Mouse (Mus musculus) bone marrow macrophage, adult 2 months (primary cell): ENCODE measurements around the gene Fgf22. TPM values are rescaled to one million over a fixed set of nuclear protein-coding genes. Genes with fewer than 3 reads are reported as not detected.
"Not testable (repeated sequence)": the region's sequence is repeated elsewhere in the genome, so short reads cannot be mapped to it uniquely, and the experiment has no call there.

Experiments
- H3K27ac ChIP-seq: 2 replicates; pipeline ENCODE4 v1.5.1; 2012; ENCODE audit warnings: low read depth, low read length; ENCODE audit not compliant: insufficient read depth
- H3K4me1 ChIP-seq: 2 replicates; pipeline ENCODE4 v1.6.1; 2012; ENCODE audit warnings: low read length; ENCODE audit not compliant: control insufficient read depth, insufficient read depth
- H3K4me3 ChIP-seq: 2 replicates; pipeline ENCODE4 v1.5.1; 2012; ENCODE audit warnings: mild to moderate bottlenecking, low read length, moderate library complexity; ENCODE audit not compliant: insufficient read depth
- CTCF ChIP-seq: IDR thresholded peaks from 2 replicates; pipeline ENCODE4 v1.5.1; 2012; ENCODE audit warnings: low read depth, mild to moderate bottlenecking, low read length, moderate library complexity
- POLR2A ChIP-seq: IDR thresholded peaks from 2 replicates; pipeline ENCODE4 v1.6.1; 2012; ENCODE audit warnings: mild to moderate bottlenecking, low read depth, low read length, borderline replicate concordance
- polyA plus RNA-seq: library from polyadenylated mRNA; stranded (reverse); fragments of >200 nt; gene quantifications from 2 replicates; pipeline ENCODE4 v1.2.4, GENCODE M21; 2012; ENCODE audit not compliant: missing spikeins, insufficient read depth, insufficient read length

Gene Fgf22
- polyA plus RNA-seq, 1 experiment: not detected

DNA sequence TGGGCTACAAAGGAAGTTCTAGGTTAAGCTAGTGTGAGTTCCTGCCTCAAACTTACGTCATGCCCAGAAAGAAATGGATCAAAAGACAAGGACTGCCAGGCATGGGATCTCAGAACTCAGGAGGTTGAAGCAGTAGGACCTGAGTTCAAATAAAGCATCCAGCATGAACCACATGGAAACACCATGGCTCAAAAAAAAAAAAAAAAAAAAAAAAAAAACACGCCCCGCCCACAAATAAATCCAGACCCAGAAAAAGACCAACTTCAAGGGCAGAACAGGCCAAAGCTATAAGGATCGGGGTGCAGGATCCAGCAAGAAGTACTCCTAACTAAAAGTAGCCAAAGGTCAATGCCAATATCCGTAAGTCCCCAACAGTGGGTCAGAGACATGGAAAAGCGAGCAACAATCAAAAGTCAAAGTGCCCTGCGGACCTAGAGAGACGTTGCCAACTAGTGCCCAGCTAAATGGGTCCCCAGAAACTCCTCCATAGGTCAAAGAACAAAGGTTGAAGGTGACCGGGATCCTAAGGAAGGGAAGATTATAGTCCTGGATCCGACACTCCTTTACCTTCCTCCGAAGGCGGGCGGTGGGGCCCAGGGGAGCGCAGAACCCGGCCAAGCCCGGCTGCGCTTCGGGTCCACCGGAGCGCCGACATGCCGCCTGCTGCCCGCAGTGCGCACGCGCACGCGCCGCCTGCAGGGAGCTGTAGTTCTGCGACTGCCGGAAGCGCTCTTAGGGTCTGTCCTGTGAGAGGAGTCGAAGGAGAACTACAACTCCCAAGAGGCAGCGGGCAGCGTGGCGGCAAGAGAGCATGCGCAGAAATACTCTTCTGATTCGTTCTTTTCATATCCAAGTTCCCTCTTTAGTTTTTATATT is 8.7 kb upstream of the Fgf22 start, which contains the start of gene Polrmt:
TSS of gene Polrmt (minus strand) at position 684 of the 876 bp plus-strand sequence.
- peak within 1 kb of the TSS; percentile 90 for H3K4me3 ChIP-seq
- H3K4me1 ChIP-seq: peaks cover 12% of the 10 kb centered on the region
- H3K27ac ChIP-seq: peak within 1 kb of the TSS; percentile 33
- TF ChIP-seq CTCF (no peak), POLR2A (peak; percentile 16; the same call in 1 of the 2 replicates)

DNA sequence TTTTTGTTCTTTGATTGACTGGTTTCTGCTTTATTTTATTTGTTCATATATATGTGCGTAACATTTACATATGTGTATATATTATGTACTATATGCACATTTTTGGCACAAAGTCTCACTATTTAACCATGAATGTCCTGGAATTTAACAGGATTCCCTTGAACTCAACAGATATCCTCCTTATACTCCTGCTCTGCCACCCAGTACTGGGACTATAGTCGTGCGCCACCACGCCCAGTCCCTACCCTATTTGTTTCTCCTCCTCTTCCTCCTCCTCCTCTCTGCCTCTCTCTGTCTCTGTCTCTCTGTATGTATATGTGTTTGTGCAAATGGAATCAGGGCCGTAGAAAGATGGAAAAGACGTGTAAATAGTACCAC is 8.1 kb upstream of the Fgf22 start:
- peak overlapping the region; percentile 28 for H3K4me3 ChIP-seq

GRCm38 (mm10) chr10:79748496-79748895 is 6.4 kb upstream of the Fgf22 start:
- no peak overlapping the region for H3K4me3 ChIP-seq
- peaks cover 12% of the 10 kb centered on the region for H3K4me1 ChIP-seq
- TF ChIP-seq CTCF: no peak
- no peak for TF ChIP-seq POLR2A
- no peak overlapping the region for H3K27ac ChIP-seq

More for the DNA sequence above, 8.1 kb upstream of the Fgf22 start:
- Histone ChIP-seq H3K27ac (no peak overlapping the region), H3K4me1 (peaks cover 12% of the 10 kb centered on the region)
- TF ChIP-seq CTCF (no peak), POLR2A (no peak)

GRCm38 (mm10) chr10:79755854-79756253 is 978 bp downstream of the Fgf22 start:
- TF ChIP-seq POLR2A (no peak), CTCF (no peak)
- Histone ChIP-seq H3K4me3 (no peak overlapping the region), H3K27ac (no peak overlapping the region), H3K4me1 (no peaks in the 10 kb centered on the region)

GRCm38 (mm10) chr10:79756660-79757059 is 1.8 kb downstream of the Fgf22 start:
- H3K4me1 ChIP-seq: no peaks in the 10 kb centered on the region
- H3K27ac ChIP-seq: no peak overlapping the region
- TF ChIP-seq POLR2A (no peak), CTCF (no peak)
- H3K4me3 ChIP-seq: no peak overlapping the region

- not testable (repeated sequence) for H3K4me3 ChIP-seq, H3K27ac ChIP-seq
- H3K4me1 ChIP-seq: peaks cover 18% of the 10 kb centered on the region
Observed at GRCm38 (mm10) chr10:79759675-79760074, 4.8 kb downstream of the Fgf22 start.

GRCm38 (mm10) chr10:79760603-79761143 is 5.8 kb downstream of the Fgf22 start:
- Histone ChIP-seq H3K4me1 (peaks cover 27% of the 10 kb centered on the region), H3K27ac (no peak overlapping the region), H3K4me3 (no peak overlapping the region)
- TF ChIP-seq POLR2A (no peak), CTCF (no peak)

DNA sequence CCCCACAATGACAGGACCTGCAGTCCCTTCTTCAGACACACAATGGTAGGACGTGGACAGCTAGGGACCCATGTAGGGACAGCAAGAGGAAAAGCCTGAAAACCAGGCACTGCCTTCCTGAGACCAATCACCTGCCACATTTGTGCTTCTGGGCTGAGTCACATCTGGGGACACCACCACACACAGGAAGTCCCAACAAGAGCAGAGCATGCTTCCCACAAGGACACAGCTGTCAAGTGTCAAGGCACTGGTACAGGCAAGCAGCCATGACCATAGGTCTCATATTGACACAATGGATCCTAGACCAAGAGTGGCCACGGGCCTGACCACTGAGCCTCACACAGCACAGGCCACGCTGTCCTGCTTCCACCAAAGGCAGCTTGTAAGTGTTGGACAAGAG is 8.0 kb downstream of the Fgf22 start:
- Histone ChIP-seq H3K27ac (no peak overlapping the region), H3K4me1 (peaks cover 29% of the 10 kb centered on the region), H3K4me3 (no peak overlapping the region)
- TF ChIP-seq CTCF: no peak
- TF ChIP-seq POLR2A: no peak

DNA sequence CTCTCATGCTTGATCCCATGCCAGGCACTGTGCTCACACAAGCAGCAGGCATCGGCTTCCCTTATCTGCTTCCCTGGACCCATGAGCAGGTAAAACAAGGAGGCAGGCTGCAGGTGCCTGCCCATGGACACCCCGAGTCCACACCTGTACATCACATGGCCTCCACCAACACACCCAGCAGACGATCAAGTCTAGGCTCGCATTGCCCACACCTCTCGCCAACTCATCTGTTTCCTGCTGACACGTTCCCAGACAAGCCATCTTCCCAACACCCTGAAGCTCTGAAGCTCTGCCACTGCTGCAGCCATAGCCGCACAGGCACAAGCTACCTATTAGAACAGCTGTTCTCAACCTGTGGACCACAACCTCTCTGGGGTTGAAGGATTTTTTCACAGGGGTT is 9.4 kb downstream of the Fgf22 start:
- H3K27ac ChIP-seq: no peak overlapping the region
- H3K4me3 ChIP-seq: no peak overlapping the region
- H3K4me1 ChIP-seq: peaks cover 31% of the 10 kb centered on the region
- TF ChIP-seq POLR2A (no peak), CTCF (no peak)

DNA sequence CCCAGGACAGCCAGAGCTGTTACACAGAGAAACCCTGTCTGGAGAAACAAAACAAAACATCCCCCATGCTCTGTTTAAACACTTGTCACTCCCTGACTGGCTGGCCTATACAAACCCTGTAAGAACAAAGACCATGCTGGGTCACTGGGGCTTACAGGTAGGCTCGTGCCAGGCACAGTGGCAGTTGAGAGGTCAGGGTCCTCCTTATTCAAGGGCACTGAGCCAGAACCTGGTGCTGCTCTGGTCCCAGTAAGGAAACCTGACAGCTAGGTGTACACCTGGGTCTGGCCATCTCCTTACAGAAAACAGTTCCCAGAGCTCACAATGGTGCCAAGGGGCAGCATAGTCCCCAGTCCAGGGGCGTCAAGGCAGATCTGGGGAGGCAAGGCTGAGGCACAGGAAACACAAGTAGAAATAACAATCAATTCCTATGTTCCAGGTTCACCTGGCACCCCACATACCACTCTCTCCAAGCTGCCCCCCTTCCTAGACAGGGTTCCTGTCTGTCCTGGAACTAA is 10.4 kb downstream of the Fgf22 start:
- Histone ChIP-seq H3K27ac (no peak overlapping the region), H3K4me1 (peaks cover 31% of the 10 kb centered on the region), H3K4me3 (peak overlapping the region; percentile 86)
- TF ChIP-seq CTCF (no peak), POLR2A (no peak)
